Mouse (Mus musculus): ENCODE measurements around the gene Pla2g4a.

Pla2g4a gene

DNA sequence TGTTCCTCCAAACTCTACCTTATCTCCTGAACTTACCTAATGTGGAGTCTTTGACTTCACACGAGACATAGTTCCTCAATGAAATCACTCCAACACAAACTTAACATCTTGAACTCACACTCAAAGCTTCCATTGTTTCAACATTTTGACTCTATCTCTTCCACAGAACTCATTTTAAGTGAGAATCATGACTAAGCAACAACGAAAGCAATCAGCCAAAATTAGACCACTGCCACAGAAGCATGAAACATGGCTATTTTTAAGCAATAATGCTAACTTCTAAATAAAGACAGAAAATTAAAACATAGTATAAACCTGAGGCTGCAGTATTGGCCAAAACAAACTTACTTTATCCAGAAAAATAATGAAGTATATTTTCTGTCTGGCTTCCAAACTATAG lies 67.2 kb downstream of the Pla2g4a start:
- TF ChIP-seq GATA4 (IDR thresholded peaks at IDR 0.05; ENCODE audit: insufficient replicate concordance, low read length) = no peak

DNA sequence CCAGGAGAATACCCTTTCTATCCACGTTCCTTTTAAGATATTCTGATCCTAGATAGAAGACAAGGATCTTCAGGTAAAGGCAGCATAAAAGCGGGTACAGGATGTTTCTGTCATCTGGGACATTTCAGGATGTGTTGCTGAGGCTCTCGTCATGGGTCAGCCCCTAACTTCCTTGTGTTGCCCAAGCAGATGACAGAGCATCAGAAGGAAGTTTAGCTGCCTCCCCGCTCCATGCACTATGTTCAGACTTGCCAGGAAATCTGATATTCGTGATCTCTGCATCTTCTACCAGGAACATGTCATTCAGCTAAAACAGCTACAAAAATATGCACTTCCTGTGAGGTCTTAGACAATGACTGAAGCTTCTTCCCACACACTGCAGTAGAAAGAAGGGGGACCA lies 70.0 kb downstream of the Pla2g4a start:
- TF ChIP-seq GATA4 (IDR thresholded peaks at IDR 0.05; ENCODE audit: insufficient replicate concordance, low read length) = no peak

DNA sequence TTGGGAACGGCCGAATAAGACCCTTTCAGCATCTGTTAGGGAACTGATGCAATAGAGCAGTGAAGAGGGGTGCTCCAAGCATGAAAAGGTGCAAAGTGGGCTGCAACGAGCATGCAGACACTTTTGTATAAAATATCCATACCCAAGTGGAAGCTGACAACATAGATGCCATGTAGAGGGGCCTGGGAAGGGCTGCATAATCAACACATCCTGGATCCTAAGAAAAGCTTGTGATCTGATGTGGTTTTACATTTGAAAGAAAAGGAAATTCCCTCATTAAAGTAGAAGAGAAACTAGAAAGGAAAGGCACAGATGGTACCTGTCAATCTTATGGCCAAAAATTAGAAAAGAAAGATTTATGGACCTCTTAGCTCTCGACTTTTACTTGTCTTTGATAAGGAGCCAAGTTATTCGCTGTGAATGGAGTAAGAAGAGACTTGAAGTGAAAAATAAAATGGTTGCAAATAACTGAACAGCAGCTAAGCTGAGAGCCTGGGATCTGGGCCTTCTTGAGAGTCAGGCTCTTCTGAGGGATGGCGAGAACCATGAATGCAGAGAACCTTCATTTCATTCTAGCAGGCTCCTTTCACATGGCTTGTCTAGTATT lies 78.6 kb downstream of the Pla2g4a start:
- no peak for TF ChIP-seq GATA4 (IDR thresholded peaks at IDR 0.05; ENCODE audit: insufficient replicate concordance, low read length)

DNA sequence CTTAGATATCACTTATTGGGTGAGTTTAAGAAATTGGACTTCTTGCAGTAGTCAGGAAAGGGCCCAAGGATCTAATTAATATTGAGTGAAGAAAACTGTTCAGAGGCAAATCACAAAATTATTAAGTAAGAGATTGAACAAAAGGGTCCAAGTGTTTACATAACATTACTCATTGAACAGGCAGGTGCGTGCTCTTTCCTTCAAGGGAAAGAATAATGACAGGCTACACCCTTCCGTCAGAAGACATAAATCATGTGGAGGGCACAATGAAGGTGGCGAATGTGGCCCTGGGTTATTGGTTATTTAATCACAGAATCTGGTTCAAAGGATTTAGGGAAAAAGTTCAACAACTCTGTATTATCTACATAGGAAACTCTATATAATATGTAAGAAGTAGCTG lies 82.9 kb downstream of the Pla2g4a start:
- TF ChIP-seq GATA4 (IDR thresholded peaks at IDR 0.05; ENCODE audit: insufficient replicate concordance, low read length) = no peak

GRCm38 (mm10) chr1:149876502-149876901 lies 84.6 kb downstream of the Pla2g4a start:
- no peak for TF ChIP-seq GATA4 (IDR thresholded peaks at IDR 0.05; ENCODE audit: insufficient replicate concordance, low read length)

- no peak for TF ChIP-seq GATA4 (IDR thresholded peaks at IDR 0.05; ENCODE audit: insufficient replicate concordance, low read length)
These were observed 89.5 kb downstream of the Pla2g4a start for GRCm38 (mm10) chr1:149871625-149872024.

DNA sequence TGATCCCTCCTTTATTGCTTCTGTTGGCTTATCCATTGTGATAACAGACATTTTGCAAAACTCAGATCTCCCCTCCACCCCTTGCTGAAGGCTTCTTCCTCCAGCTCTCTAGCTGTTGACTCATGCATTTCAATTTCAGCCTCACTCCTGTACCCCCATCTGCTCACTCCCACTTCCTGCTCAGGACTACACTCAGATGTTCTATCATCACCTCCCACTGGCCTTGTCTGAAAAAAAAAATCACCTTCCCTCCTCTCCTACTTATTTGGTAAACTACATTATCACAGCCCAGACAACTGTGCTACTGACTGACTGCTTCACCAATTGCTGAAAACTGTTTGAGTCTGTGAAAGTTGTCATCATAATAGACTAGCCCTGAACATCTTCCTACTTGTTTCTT lies 93.8 kb downstream of the Pla2g4a start:
- no peak for TF ChIP-seq GATA4 (IDR thresholded peaks at IDR 0.05; ENCODE audit: insufficient replicate concordance, low read length)

DNA sequence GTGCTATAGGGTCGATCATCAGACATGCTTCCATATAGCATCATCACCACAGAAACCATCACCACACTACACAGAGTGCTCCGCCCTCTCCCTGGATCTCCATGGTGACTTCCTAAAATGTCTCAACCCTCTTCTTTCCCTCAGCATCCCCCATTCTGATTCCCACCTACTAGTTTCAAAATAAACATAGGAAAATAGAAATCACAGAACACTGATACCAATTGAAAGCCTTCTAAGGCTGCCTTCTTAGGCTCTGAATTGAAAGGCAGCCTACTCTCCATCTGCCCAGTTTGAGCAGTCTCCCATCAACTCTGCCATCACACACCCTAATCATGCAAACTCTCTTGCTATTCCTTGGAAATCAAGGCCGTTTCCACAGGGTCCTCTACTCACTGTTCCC lies 94.9 kb downstream of the Pla2g4a start:
- no peak for TF ChIP-seq GATA4 (IDR thresholded peaks at IDR 0.05; ENCODE audit: insufficient replicate concordance, low read length)

DNA sequence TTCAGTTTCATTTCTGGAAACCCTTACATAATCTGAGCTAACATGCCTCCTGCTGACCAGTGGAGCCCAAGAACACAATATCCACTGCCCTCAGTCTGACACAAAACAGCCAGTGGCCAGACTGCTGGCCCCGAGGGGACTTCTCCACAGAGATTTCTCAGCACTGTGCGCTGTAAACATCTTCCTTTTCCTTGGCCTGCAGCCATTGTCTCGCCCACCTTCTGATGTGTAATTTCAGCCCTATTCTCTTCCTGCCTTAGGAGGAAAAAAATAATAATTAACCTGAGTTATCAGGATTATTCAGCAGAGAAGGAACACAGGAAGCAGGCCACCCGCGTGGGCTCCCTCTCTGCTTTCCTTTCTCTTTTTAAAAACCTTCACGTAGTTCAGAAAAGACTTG lies 98.3 kb downstream of the Pla2g4a start:
- TF ChIP-seq GATA4 (IDR thresholded peaks at IDR 0.05; ENCODE audit: insufficient replicate concordance, low read length) = no peak

- no peak for TF ChIP-seq GATA4 (IDR thresholded peaks at IDR 0.05; ENCODE audit: insufficient replicate concordance, low read length)
These were observed 98.9 kb downstream of the Pla2g4a start for GRCm38 (mm10) chr1:149862181-149862580.

DNA sequence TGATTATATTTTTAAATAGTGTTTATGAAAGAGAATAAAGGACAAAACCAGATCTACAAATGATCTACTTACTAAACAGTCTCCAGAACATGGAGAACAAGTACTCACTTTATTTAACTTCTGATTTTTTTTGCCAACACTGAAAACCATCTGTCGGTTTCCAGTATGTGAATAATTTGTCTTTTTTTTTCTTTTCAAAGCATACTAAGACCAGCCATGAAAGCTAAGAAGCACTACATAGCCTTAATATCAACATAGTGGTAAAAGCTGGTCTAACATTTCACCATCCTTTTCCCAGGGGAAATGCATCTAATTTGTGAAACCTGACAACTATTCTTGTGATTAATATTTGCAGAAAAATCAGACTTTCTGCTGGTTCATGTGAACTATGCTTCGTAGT lies 99.5 kb downstream of the Pla2g4a start:
- TF ChIP-seq GATA4 (IDR thresholded peaks at IDR 0.05; ENCODE audit: insufficient replicate concordance, low read length) = no peak

GRCm38 (mm10) chr1:149858734-149859133 lies 102.4 kb downstream of the Pla2g4a start:
- no peak for TF ChIP-seq GATA4 (IDR thresholded peaks at IDR 0.05; ENCODE audit: insufficient replicate concordance, low read length)

GRCm38 (mm10) chr1:149856720-149857119 lies 104.4 kb downstream of the Pla2g4a start:
- no peak for TF ChIP-seq GATA4 (IDR thresholded peaks at IDR 0.05; ENCODE audit: insufficient replicate concordance, low read length)

DNA sequence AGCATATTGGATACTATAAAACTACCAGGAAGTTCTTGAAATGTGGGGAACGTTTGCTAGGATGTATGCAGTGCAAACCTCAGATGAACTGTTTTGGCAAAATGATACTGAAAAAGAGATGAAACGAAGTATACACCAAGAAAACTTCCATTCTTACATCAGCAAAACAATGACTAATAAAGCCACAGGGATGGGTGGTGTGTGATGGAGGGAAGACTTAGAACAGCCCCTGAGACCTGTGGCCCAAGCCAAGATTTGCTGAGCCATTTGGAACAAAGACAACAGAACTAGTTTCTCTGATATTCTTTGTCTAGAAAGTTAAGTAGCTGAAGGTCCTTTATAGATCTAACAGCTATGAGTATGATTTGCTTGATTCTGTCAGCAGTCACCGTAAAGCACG lies 105.5 kb downstream of the Pla2g4a start:
- no peak for TF ChIP-seq GATA4 (IDR thresholded peaks at IDR 0.05; ENCODE audit: insufficient replicate concordance, low read length)

DNA sequence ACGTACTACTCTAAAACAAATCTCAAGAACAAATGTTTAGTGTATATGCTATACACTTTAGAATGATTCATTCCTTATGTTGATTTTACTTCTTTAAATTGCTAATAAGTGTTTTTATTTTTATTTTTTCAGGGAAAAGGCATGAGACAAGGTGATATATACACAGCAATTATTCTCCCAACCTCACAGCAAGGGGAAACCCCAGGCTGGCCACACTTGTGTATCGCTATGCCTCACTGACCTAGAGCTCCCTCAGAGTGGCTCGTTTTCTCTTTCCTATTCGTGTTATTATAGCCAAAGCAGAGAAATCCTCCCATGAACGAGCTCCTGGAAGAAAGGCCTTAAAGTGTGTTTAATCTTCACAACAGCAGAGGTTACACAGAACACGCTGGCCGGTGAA lies 106.2 kb downstream of the Pla2g4a start:
- no peak for TF ChIP-seq GATA4 (IDR thresholded peaks at IDR 0.05; ENCODE audit: insufficient replicate concordance, low read length)

DNA sequence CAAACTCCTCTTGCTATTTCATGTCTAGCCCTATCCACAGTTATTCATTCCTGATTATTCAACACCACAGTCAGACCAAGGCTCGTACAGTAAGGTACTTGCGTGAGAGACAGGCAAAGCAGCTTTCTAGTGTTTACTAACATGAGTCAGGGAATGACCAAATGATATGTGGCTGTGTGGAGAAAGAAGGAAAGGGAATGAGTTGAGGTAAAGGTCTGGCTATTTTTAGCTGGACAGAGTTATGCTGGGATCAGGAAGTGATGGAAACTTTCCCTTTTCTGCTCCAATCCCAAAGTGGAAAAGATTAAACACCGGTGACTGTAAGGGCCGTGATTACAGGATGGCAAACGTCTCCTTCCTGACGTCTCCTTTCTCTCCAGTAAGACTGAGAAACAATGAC lies 114.4 kb downstream of the Pla2g4a start:
- TF ChIP-seq GATA4 (IDR thresholded peaks at IDR 0.05; ENCODE audit: insufficient replicate concordance, low read length) = no peak

GRCm38 (mm10) chr1:149841845-149842244 lies 119.2 kb downstream of the Pla2g4a start:
- TF ChIP-seq GATA4 (IDR thresholded peaks at IDR 0.05; ENCODE audit: insufficient replicate concordance, low read length) = no peak
